Mouse (Mus musculus) kidney, adult 11 months (tissue): Measurements from ENCODE around the gene Slc2a4.
"Not testable (repeated sequence)": the region's sequence is repeated elsewhere in the genome, so short reads cannot be mapped to it uniquely, and the experiment has no call there.

Experiments
- DNase-seq: peaks from one replicate; pipeline ENCODE4 v3.0.0; 2022

The Slc2a4 gene

GRCm38 (mm10) chr11:69918118-69918517 lies 29.9 kb downstream of the Slc2a4 start:
- no peak for DNase-seq

- DNase-seq = no peak
Observed at GRCm38 (mm10) chr11:69917379-69917948, 30.5 kb downstream of the Slc2a4 start.

- DNase-seq = not testable (repeated sequence)
Observed at GRCm38 (mm10) chr11:69916652-69917378, 31.2 kb downstream of the Slc2a4 start.

- DNase-seq = no peak
Observed at GRCm38 (mm10) chr11:69915667-69916627, 32.0 kb downstream of the Slc2a4 start.

GRCm38 (mm10) chr11:69914917-69915430 lies 33.0 kb downstream of the Slc2a4 start:
- no peak for DNase-seq

- DNase-seq = no peak
Observed at GRCm38 (mm10) chr11:69914372-69914764, 33.6 kb downstream of the Slc2a4 start.

GRCm38 (mm10) chr11:69913554-69914371 lies 34.2 kb downstream of the Slc2a4 start, which contains the start of gene Gps2:
Gene Gps2 (plus strand): TSS chr11:69913888.
- DNase-seq = peak; percentile 90

- DNase-seq = no peak
Observed at GRCm38 (mm10) chr11:69912716-69913530, 35.1 kb downstream of the Slc2a4 start.

GRCm38 (mm10) chr11:69911701-69912100 lies 36.3 kb downstream of the Slc2a4 start:
- DNase-seq = no peak

GRCm38 (mm10) chr11:69910781-69911560 lies 37.0 kb downstream of the Slc2a4 start:
- peak; percentile 87 for DNase-seq

- no peak for DNase-seq
Observed at GRCm38 (mm10) chr11:69910177-69910576, 37.8 kb downstream of the Slc2a4 start.

- DNase-seq = no peak
Observed at GRCm38 (mm10) chr11:69909174-69909573, 38.8 kb downstream of the Slc2a4 start.

GRCm38 (mm10) chr11:69908645-69909044 lies 39.3 kb downstream of the Slc2a4 start:
- peak; percentile 97 for DNase-seq

- no peak for DNase-seq
Observed at GRCm38 (mm10) chr11:69904311-69904710, 43.7 kb downstream of the Slc2a4 start.

- no peak for DNase-seq
Observed at GRCm38 (mm10) chr11:69902972-69903371, 45.0 kb downstream of the Slc2a4 start.

GRCm38 (mm10) chr11:69901993-69902392 lies 46.0 kb downstream of the Slc2a4 start:
- no peak for DNase-seq

- DNase-seq = peak; percentile 98
Observed at GRCm38 (mm10) chr11:69901406-69901846, 46.6 kb downstream of the Slc2a4 start.

GRCm38 (mm10) chr11:69900471-69901405 lies 47.2 kb downstream of the Slc2a4 start, which contains the start of the genes 2810408A11Rik and Neurl4:
Gene 2810408A11Rik (minus strand): TSS chr11:69900987.
Gene Neurl4 (plus strand): TSS chr11:69901072.
- DNase-seq = peak; percentile 95

GRCm38 (mm10) chr11:69899870-69900269 lies 48.1 kb downstream of the Slc2a4 start:
- DNase-seq = no peak
